Mouse (Mus musculus) stomach, embryonic 15.5 days (tissue): ENCODE measurements around the gene Tuba3a. TPM values are rescaled to one million over a fixed set of nuclear protein-coding genes. Genes with fewer than 3 reads are reported as not detected.

ENCODE experiments used
- ATAC-seq: fragments of 200-750 bp; cut with Nextera tagmentation; 2 replicates; pipeline ENCODE4 v1.8.0; 2017; ENCODE audit warnings: low read depth, moderate number of reproducible peaks, moderate TSS enrichment; ENCODE audit not compliant: insufficient read depth, low FRiP score
- H3K27ac ChIP-seq: fragments of 300-500 bp; sonication (generic); 2 replicates; pipeline ENCODE4 v1.5.1; 2015; ENCODE audit warnings: mild to moderate bottlenecking, inconsistent platforms
- H3K27me3 ChIP-seq: fragments of 300-500 bp; sonication (generic); replicated peaks from 2 replicates; pipeline ENCODE4 v1.6.1; 2015; ENCODE audit warnings: inconsistent platforms
- H3K36me3 ChIP-seq: fragments of 300-500 bp; sonication (generic); 2 replicates; pipeline ENCODE4 v1.6.1; 2015; ENCODE audit warnings: inconsistent platforms
- H3K4me1 ChIP-seq: fragments of 300-500 bp; sonication (generic); 2 replicates; pipeline ENCODE4 v1.6.1; 2015; ENCODE audit warnings: inconsistent platforms
- H3K4me2 ChIP-seq: fragments of 300-500 bp; sonication (generic); 2 replicates; pipeline ENCODE4 v1.6.1; 2015; ENCODE audit warnings: mild to moderate bottlenecking, inconsistent platforms
- H3K4me3 ChIP-seq: fragments of 300-500 bp; sonication (generic); replicated peaks from 2 replicates; pipeline ENCODE4 v1.5.1; 2015; ENCODE audit warnings: inconsistent platforms
- H3K9ac ChIP-seq: fragments of 300-500 bp; sonication (generic); 2 replicates; pipeline ENCODE4 v1.6.1; 2015; ENCODE audit warnings: inconsistent platforms
- H3K9me3 ChIP-seq: fragments of 300-500 bp; sonication (generic); 2 replicates; pipeline ENCODE4 v1.6.1; 2016; ENCODE audit warnings: inconsistent platforms
- WGBS: fragments of 180-500 bp; shearing (Covaris S2); methylation state at CpG from one replicate; pipeline ENCODE4 v1.1.7; 2015; 5-methylcytosine and 5-hydroxymethylcytosine counted together
- polyA plus RNA-seq: library from polyadenylated mRNA; unstranded; fragments of >200 nt; fragmentation: Nextera tagmentation; extraction: Ambion mirVana; gene quantifications from 2 replicates; pipeline ENCODE4 v1.2.1, GENCODE M21; 2015

The Tuba3a gene
- polyA plus RNA-seq, 1 experiment from 2014 or later = 0.12 TPM

DNA sequence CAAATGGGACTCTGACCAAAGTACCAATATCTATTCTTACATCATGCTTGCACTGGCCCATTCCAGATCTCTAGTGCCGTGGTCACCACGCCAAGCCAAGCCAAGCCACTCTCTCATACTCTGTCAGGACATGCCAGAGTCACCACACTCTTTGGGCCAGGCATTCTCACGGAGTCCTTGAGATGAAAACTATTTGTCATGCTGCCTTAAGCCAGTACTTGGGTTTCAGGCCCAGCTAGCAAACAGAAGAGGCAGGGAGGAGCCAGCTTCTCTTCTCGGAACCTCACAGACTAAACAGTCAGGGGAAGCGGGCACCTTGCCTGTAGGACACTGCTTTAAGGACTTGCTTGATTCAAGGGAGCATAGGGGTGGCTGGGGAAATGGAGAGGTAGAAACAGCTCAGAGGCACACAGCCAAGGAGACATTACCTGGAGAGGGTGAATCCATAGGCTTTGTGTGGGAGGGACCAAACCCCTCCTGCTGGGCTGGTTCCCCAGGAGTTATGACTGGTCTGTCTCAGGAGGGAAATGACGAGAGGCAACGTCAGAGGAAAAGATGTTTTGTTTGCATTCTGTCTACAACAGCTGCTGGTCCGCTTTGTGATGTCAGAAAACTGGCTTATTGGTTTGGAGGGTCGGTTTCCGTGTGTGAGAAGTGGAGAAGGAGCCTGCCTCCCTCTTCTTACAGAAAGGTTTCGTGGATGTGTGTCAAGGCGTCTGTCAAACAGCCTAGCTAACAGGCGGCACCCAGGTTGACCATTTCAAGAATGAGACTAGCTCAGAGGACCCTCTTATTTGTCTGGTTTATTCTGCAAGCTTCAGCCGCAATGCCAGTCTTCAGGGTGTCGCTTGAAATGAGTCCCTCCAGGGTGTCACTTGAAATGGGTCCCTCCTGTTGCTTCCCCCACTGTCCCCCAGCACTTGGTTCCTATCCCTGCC lies 33.4 kb upstream of the Tuba3a start:
- Histone ChIP-seq H3K4me1 (peaks cover 14% of the 10 kb centered on the region), H3K27ac (no peak overlapping the region), H3K9ac (no peak overlapping the region), H3K9me3 (no peaks in the 10 kb centered on the region), H3K36me3 (no peaks in the 10 kb centered on the region), H3K4me3 (no peak overlapping the region), H3K4me2 (no peak overlapping the region), H3K27me3 (peaks cover 18% of the 10 kb centered on the region; the same call in 1 of the 2 replicates)
- 51% methylated on average over 15 of the region's 15 CpGs for WGBS
- no peak for ATAC-seq

- Histone ChIP-seq H3K9me3 (no peaks in the 10 kb centered on the region), H3K27ac (no peak overlapping the region), H3K9ac (no peak overlapping the region), H3K27me3 (peaks cover 18% of the 10 kb centered on the region; the same call in 1 of the 2 replicates), H3K4me1 (peaks cover 25% of the 10 kb centered on the region), H3K4me2 (no peak overlapping the region), H3K36me3 (0 out of 2 replicates have a peak, but pooled peaks cover under 1% of the 10 kb centered on the region), H3K4me3 (no peak overlapping the region)
- 34% methylated on average over 7 of the region's 7 CpGs for WGBS
- no peak for ATAC-seq
These were observed 31.2 kb upstream of the Tuba3a start for GRCm38 (mm10) chr6:125317077-125317476.

DNA sequence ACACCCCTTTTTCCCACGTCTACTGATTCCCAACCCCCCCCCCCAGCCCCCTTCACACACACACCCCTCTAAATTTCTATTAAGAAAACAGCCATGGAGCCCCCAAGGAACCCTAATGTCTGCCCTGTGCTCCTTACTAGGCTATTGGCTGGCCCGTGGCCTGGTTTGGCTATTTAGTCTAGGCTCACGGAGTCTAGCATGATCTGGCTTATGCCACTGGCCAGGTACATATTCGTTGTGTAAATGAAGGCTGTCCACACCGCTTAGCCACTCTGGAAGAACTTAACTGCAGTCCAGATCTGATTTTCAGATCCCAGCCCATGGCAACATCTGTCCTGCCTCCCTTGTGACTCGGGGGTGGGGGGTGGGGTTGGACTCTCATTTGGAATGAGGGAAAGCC lies 28.9 kb upstream of the Tuba3a start:
- peak overlapping the region; percentile 68; the same call in 1 of the 2 replicates for H3K27ac ChIP-seq
- 72% methylated on average over 6 of the region's 6 CpGs for WGBS
- H3K9ac ChIP-seq = no peak overlapping the region
- H3K4me3 ChIP-seq = no peak overlapping the region
- ATAC-seq = no peak
- H3K36me3 ChIP-seq = 0 out of 2 replicates have a peak, but pooled peaks cover 7% of the 10 kb centered on the region
- H3K4me1 ChIP-seq = peaks cover 19% of the 10 kb centered on the region
- no peaks in the 10 kb centered on the region for H3K9me3 ChIP-seq
- 0 out of 2 replicates have a peak, but pooled peaks cover 2% of the 10 kb centered on the region for H3K27me3 ChIP-seq
- H3K4me2 ChIP-seq = no peak overlapping the region

- Histone ChIP-seq H3K9me3 (no peaks in the 10 kb centered on the region), H3K4me1 (peaks cover 19% of the 10 kb centered on the region), H3K9ac (peak overlapping the region; percentile 89), H3K27ac (peak overlapping the region; percentile 68), H3K4me3 (peak overlapping the region; percentile 66), H3K27me3 (no peaks in the 10 kb centered on the region), H3K36me3 (0 out of 2 replicates have a peak, but pooled peaks cover 8% of the 10 kb centered on the region), H3K4me2 (peak overlapping the region; percentile 81)
- 54% methylated on average over 7 of the region's 7 CpGs for WGBS
- peak; percentile 9; the same call in 1 of the 2 replicates for ATAC-seq
These were observed 28.4 kb upstream of the Tuba3a start for GRCm38 (mm10) chr6:125314231-125314563.

DNA sequence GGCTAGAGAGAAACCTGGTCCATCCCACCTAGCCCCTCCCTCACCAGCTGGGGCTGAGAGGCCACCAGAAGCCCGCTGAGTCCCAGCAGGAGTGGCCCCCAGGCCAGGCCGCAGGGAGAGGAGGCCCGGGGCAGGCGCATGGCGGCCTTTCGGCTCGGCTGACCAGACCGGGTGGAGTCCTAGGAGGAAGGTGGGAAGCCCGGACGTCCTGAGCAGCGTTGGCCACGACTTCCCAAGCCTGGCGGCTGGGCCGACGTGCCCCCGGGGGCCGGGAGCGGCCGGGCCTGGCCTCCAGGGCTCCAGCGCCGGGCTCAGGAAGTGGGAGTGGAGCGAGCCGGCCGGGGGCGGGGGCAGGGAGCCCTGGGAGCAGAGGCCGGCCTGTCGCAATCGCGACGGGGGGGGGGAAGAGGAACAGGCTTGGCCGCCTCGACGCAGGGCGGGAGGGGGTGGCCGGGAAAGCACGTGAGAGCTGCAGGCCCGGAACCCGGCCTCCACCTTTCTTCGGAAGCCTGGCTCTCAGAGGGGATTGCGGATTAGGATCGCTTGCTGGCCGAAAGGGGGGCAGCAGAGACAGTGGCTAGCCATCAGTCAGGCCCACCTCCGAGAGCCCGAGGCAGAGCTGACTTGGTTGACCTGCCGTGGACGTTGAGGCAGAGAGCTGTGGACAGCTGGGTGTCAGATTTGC lies 27.8 kb upstream of the Tuba3a start, which contains the start of gene Ltbr:
Ltbr (minus strand) TSS at position 340 of the 685 bp plus-strand sequence.
- H3K4me2 ChIP-seq = peak within 1 kb of the TSS; percentile 81
- WGBS = 3% methylated on average over 42 of the region's 46 CpGs
- peak; percentile 92 for ATAC-seq

GRCm38 (mm10) chr6:125312581-125313355 lies 26.9 kb upstream of the Tuba3a start:
- H3K27ac ChIP-seq = peak overlapping the region; percentile 73
- peak overlapping the region; percentile 89 for H3K9ac ChIP-seq
- H3K27me3 ChIP-seq = no peaks in the 10 kb centered on the region
- WGBS = 51% methylated on average over 22 of the region's 22 CpGs
- ATAC-seq = no peak
- peak overlapping the region; percentile 66 for H3K4me3 ChIP-seq
- peak overlapping the region; percentile 81 for H3K4me2 ChIP-seq
- H3K36me3 ChIP-seq = 0 out of 2 replicates have a peak, but pooled peaks cover 14% of the 10 kb centered on the region
- no peaks in the 10 kb centered on the region for H3K9me3 ChIP-seq
- peaks cover 19% of the 10 kb centered on the region for H3K4me1 ChIP-seq

More for the DNA sequence above, 27.8 kb upstream of the Tuba3a start, which contains the start of gene Ltbr:
- H3K36me3 ChIP-seq = 0 out of 2 replicates have a peak, but pooled peaks cover 13% of the 10 kb centered on the region
- H3K27me3 ChIP-seq = no peaks in the 10 kb centered on the region
- peak within 1 kb of the TSS; percentile 73 for H3K27ac ChIP-seq
- H3K4me1 ChIP-seq = peaks cover 19% of the 10 kb centered on the region
- peak within 1 kb of the TSS; percentile 89 for H3K9ac ChIP-seq
- H3K9me3 ChIP-seq = no peaks in the 10 kb centered on the region
- H3K4me3 ChIP-seq = peak within 1 kb of the TSS; percentile 66

DNA sequence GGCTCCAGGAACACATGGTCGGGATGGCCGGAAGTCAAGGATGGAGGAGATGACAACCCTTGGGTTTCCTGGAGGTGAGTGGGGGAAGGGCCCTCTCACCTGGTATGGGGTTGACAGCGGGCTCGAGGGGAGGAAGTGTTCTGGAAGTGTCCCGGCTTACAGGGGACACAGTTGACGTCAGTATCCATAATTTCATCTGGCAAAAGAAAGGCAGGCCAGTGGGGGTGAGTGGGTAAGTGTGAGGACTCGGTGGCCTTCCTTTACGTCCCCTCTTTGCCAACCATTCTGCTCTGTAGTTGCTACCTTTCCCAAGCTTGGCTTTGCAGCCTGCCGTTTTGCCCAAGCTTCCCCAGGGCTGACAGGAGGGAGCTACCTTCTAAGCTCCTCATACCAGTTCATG lies 26.3 kb upstream of the Tuba3a start:
- Histone ChIP-seq H3K36me3 (peaks cover 16% of the 10 kb centered on the region), H3K4me2 (peak overlapping the region; percentile 81), H3K27ac (no peak overlapping the region), H3K4me3 (peak overlapping the region; percentile 66), H3K27me3 (no peaks in the 10 kb centered on the region), H3K4me1 (peaks cover 19% of the 10 kb centered on the region), H3K9ac (no peak overlapping the region; the same call in 1 of the 2 replicates), H3K9me3 (no peaks in the 10 kb centered on the region)
- no peak for ATAC-seq
- 81% methylated on average over 9 of the region's 9 CpGs for WGBS

DNA sequence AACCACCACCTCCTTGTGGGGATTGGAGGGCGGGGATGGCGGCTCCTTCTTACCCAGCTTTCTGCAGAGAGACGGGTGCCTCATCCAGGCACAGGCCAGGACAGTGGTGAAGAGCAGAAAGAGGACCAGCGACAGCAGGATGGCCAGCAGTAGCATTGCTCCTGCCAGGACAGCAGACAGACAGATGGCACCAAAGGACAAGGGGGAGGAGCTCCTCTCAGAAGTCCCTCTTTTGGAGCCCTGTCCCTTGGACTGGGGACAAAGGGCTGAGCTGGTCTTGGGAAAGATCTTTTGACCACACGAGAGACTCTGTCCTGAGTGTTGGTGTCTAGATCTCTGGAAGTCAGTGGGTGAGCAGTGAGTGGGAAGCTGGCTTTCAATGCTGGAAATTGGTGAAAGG lies 23.6 kb upstream of the Tuba3a start:
- no peak for ATAC-seq
- 52% methylated on average over 5 of the region's 5 CpGs for WGBS
- no peak overlapping the region for H3K4me3 ChIP-seq
- no peaks in the 10 kb centered on the region for H3K9me3 ChIP-seq
- no peaks in the 10 kb centered on the region for H3K27me3 ChIP-seq
- H3K4me2 ChIP-seq = no peak overlapping the region
- peaks cover 17% of the 10 kb centered on the region for H3K4me1 ChIP-seq
- peaks cover 22% of the 10 kb centered on the region for H3K36me3 ChIP-seq
- no peak overlapping the region for H3K9ac ChIP-seq
- no peak overlapping the region for H3K27ac ChIP-seq

DNA sequence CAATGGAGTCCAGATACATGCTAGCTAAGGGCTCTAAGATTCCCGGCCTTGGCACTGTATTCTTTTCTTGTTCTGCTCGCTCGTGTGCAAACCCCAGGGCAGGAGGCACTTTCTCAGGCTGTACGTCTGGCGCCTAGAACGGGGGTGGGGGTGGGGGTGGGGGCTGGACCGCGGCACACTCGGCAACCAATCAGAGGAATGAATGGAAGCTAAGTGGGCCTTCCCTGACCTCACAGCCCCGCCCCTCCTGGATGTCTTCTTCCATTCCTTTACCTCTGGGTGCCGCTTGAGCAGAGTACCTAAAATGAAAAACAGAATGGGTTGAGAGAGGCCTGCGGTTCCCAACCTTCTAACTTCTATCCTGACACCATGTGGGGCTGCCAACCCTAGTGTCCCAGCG lies 23.1 kb upstream of the Tuba3a start:
- Histone ChIP-seq H3K27ac (no peak overlapping the region), H3K4me2 (no peak overlapping the region), H3K27me3 (no peaks in the 10 kb centered on the region), H3K9me3 (no peaks in the 10 kb centered on the region), H3K4me3 (no peak overlapping the region), H3K4me1 (peaks cover 13% of the 10 kb centered on the region), H3K9ac (no peak overlapping the region), H3K36me3 (peaks cover 22% of the 10 kb centered on the region)
- 22% methylated on average over 13 of the region's 13 CpGs for WGBS
- no peak for ATAC-seq

- H3K4me3 ChIP-seq = no peak overlapping the region
- H3K4me2 ChIP-seq = no peak overlapping the region
- H3K36me3 ChIP-seq = peaks cover 22% of the 10 kb centered on the region
- no peak overlapping the region for H3K9ac ChIP-seq
- 87% methylated on average over 5 of the region's 5 CpGs for WGBS
- 0 out of 2 replicates have a peak, but pooled peaks cover 6% of the 10 kb centered on the region for H3K4me1 ChIP-seq
- no peaks in the 10 kb centered on the region for H3K9me3 ChIP-seq
- H3K27ac ChIP-seq = no peak overlapping the region
- H3K27me3 ChIP-seq = no peaks in the 10 kb centered on the region
- ATAC-seq = no peak
These were observed 21.2 kb upstream of the Tuba3a start for GRCm38 (mm10) chr6:125307091-125307490.

DNA sequence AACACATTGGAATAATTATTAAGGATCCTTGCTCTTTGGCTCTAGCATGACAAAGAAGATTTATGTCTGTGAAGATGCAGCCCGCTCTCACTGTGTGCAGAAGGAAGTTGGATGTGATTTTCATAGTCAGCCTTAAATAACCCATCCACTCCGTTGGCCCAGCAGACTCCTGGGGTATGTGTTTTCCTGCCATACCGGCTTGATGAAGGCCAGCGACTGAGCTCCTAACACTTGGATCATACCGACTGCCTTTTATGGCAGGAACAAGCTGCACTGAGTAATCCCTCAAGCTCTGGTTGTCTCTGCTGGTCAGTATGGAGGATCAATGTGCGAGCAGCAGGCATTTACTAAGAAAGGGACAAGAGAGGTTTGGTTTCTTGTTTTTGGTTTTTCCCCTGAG lies 19.6 kb upstream of the Tuba3a start:
- H3K4me3 ChIP-seq = no peak overlapping the region
- H3K36me3 ChIP-seq = peaks cover 15% of the 10 kb centered on the region
- 65% methylated on average over 6 of the region's 6 CpGs for WGBS
- H3K27ac ChIP-seq = peak overlapping the region; percentile 46; the same call in 1 of the 2 replicates
- no peak for ATAC-seq
- H3K9me3 ChIP-seq = no peaks in the 10 kb centered on the region
- H3K4me1 ChIP-seq = 0 out of 2 replicates have a peak, but pooled peaks cover 2% of the 10 kb centered on the region
- no peak overlapping the region for H3K4me2 ChIP-seq
- H3K9ac ChIP-seq = no peak overlapping the region
- no peaks in the 10 kb centered on the region for H3K27me3 ChIP-seq
